Mouse (Mus musculus) megakaryocyte, embryonic 14.5 days (primary cell): ENCODE results near the gene Fgfr2.

ENCODE experiments used
- FLI1 ChIP-seq: IDR thresholded peaks from 2 replicates; pipeline ENCODE4 v1.6.1; 2012; ENCODE audit warnings: low read length, inconsistent platforms, mixed read lengths
- GATA1 ChIP-seq: IDR thresholded peaks from 3 replicates; pipeline ENCODE4 v1.6.1; 2012; ENCODE audit warnings: mixed read lengths, low read length, inconsistent platforms, borderline replicate concordance

- no peak for TF ChIP-seq GATA1
- TF ChIP-seq FLI1, result no peak
Measured at GRCm38 (mm10) chr7:132025591-132025990, 1097.6 kb downstream of the Fgfr2 start.
